Mouse (Mus musculus) lung, postnatal 25 days (tissue): ENCODE results near the gene Fndc5.
A peak's percentile ranks its signal among the peaks of the same experiment; 100 is the strongest.

Source experiments
- DNase-seq: peaks from one replicate; pipeline ENCODE4 v3.0.0; 2022; ENCODE audit warnings: low spot score

Gene Fndc5

DNA sequence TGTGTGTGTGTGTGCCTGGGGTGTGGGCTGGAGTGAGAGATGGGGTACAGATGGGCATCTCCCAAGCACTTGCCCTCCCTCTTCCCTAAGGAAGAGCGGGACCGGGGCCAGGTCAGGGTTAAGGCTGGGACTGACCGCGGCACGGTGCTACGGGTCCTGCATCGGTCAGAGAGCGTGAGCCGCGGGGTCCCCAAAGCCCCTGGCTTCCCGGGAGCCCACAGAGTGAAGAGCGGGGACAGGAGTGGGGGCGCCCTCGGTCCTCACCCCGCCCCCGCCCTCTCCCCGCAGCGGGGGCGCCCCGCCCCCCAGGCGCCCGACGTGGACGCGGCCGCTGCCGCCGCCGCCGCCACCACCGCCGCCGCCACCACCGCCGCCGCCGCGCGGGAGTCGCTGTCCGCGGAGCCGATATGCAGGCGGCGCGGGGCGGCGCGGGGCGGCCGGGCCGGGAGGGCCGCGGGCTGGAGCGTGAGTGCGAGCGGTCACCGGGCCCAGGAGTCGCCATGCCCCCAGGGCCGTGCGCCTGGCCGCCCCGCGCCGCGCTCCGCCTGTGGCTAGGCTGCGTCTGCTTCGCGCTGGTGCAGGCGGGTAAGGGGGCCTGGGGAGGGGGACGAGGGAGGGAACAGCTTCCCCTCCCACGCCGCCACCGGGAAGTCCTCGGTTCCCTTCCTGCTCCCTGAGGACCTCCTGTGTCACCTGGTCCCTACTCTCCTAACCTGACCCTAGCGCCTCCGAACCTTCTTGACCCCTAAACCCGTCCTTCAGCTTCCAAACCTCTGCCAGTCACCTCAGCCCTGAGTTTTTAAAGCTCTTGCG, at the start of gene Fndc5:
Gene Fndc5 (plus strand): TSS at position 421 of the 813 bp plus-strand sequence.
- no peak for DNase-seq

DNA sequence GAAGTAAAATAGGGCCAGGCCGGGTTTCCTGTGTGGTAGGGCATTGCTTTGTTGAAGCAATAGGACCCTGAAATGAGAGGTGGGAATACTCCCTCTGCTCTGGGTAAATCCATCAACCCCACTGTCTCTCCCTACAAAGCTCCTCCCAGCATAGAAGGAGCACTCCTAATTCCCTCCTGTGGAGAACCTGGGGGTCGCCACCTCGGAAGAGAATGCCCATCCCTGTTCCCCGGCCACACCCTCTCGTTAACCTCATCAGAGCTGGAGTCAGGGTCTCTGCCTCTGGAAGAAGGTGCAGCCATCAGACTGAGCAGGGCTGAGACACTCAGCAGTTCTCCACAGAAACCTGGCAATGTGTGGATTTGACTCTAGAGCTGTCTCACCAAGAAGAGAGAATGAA, 48.9 kb upstream of the Fndc5 start:
- no peak for DNase-seq

DNA sequence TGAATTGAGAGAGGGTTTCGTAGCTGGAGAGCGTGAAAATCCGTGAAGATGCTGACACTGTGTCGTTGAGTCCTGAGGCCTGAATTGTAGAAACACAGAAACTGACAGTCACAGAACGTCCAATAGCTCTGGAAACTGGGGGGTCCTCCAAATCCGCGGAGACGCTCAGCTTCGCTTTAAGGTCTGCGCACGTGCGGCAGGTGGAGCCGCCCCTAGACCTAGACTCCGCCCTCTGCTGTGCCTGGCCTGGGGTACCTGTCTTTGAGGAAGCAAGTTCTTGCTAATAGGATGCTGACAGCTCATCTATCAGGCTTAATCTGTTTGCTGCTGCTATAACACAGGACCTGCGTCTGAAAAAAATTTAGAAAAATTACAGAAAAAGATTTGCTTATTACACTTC, 41.5 kb upstream of the Fndc5 start:
- no peak for DNase-seq

DNA sequence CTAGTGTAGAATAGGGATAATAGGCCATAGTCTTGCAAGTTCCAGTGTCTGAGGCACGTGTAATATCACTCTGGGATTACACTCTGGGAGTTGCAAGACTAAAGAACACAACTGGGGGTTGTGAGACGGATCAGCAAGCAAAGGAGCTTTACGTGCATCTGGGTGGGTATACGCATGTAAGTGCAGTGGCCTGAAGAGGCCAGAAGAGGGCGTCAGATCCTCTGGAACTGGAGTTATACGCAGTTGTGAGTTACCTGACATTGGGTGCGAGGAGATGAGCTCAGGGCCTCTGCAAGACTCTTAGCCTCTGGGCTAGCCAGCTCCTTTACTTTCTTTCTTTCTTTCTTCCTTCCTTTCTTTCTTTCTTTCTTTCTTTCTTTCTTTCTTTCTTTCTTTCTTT, 39.8 kb upstream of the Fndc5 start:
- no peak for DNase-seq

DNA sequence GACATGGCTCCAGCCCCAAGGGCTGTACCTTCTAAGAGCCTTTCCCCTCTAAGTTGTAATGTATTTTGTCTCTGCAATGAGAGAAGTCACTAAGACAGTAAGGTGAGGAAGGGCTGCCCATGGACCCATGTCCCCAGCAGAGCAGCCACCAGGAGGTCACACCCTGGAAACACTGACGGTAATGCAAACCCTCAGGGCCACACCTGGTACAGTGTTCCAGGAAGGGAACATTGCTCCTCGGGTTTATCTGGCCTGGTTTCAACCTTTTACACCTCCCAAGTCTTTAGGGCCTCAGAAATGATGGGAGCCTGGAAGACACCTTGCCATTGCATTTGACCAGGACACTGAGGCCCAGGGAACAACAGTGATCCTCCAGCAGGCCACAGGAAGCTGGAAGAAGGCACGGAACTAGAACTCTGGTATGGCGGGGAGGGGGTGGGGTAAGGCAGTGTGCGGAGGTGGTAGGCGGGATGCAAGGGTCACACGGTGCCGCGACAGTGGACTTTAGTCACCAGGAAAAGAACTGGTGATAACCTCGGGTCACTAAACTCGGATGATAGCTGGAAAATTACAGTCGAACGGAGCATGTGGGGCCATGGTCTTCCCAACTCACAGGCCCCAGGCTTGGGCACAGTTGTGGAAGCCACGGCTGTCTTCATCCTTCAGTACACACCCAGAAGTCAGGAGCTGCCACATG, 34.5 kb upstream of the Fndc5 start:
- no peak for DNase-seq

DNA sequence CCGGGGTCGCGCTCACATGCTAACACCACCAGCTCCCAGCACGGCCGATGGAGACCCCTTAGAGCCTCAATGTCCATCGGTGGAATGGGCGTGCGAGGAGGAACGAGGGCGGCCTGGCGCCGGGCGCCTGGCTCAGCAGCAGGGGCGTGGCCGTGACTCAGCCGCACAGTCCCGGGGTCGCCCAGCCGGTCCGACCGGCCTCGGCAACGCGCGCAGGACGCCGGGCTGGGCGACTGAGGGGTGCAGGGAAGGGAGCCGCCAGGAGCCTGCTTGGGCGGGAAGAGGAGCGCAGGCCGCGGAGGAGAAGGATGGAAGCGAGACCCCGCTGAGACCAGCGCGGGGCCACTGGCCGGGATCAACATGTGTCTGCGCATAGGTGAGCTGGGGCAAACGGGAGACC, 31.4 kb upstream of the Fndc5 start, which contains the start of gene Tmem54:
Gene Tmem54 (plus strand): TSS at position 193 of the 400 bp plus-strand sequence.
- peak; percentile 44 for DNase-seq

DNA sequence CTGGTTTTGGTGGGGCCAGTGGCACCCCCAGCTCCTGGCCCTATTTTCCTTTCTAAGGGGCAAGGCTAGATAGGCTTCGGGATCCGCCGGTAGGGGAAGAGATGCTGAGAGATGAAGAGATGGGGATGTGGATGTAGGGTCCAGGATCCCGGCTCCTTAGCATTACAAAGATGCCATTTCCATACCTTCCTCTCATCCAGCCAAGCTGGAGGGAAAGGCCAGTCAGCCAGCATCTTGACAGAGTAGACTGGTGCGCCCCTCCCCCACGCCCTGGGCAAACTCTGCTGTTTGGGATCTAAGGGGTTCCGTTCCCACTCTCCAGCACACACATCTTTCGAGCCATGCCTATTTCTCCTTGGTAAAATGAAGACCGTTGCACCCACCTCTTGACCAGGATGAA, 30.7 kb upstream of the Fndc5 start:
- no peak for DNase-seq

DNA sequence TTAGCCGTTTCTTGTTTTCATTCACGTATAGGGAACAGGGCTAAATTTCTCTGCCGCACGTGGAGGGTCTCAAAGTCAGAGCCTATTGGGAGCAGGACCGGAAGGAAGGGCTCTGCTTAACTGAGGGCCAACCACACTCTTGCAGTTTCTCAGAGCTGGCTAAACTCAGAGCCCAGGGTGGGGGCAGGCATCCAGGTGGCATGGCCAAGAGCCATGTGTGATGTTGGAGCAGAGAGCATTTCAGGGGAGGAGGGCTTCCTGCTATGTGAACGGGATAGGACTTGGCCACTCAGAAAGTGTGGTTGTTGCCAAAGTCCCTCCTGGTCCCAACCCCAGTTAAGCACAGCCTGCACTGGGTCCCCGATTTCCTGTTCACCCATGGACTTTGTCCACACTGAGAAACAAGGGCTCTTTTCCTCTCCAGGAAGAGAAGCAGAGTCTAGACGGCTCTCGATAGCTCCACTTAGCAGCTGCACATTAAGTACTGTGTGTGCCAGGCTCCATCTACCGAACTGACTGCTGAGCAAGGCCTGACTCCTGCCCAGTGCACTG, 29.4 kb upstream of the Fndc5 start:
- DNase-seq = no peak

DNA sequence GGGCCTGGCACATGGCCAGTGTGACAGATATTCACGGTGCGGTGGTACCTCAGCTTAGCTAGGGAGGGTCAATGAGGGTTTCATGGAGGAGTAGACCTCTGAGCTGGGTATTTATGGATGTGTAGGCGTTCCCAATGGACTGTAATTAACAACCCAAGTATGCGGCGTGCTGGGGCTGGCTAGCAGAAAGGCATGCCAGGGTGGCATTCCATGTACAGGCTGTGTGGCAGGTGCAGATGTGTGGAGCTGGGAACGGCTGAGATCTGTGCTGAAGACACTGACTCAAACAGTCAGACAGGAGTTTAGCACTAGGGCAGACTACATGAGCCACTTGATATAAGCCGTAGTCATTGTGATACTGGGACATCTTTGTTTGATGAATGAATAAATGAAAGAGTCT, 28.2 kb upstream of the Fndc5 start:
- no peak for DNase-seq

DNA sequence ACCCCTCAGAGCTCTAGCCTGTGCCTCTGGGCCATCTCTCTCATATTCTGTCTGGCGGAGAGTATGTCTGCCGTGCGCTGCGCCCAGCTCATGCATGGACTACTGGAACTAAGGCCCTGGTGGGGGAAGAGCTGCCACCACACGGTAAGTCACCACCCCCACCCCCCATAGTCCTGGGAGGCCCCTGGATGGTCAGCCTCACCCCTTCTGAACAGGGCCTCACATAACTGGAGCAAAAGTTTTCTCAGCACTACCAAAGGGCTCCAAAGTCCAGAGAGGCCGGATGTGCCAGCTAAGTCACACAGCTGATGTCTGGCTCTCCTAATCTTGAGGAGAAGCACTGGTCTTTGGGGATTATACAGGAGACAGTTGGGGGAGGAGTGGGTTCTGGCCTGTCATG, 26.0 kb upstream of the Fndc5 start:
- DNase-seq = no peak

DNA sequence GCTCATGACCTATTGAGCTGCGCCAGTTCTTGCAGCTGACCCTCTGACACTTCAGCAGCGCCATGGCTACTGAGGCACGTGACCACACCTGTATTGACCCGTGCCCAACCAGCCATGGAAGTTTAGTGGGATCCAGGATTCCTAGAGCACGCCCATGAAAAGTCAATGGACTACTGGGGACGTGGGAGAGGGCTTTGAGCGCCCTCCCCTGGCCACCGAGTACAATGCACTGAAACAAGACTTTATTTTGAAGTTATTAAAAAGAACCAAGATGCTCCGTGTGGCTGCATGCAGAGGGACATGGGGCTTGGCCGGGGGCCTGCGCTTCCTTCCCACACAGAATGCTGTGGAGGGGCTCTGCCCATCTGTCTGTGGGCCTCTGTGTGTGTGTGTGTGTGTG, 25.4 kb upstream of the Fndc5 start:
- no peak for DNase-seq

DNA sequence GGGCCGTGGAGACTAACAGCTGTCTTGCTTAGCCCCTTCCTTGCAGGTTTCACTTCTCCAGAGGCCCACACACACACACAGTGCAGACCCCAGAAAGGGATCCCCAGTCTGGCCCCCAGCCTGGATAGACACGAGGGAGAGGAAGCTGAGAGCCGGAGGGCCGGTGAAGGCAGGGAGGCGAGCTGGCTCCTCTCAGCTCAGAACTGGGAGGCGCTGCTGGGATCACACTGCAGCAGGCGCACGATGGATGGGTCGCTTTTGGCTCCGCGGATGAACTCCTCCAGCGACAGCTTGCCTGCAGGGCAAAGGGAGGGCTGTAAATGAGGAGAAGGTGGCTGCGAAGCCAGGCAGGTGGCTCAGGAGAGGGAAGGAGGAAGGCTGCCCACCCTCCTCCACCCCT, 24.6 kb upstream of the Fndc5 start:
- no peak for DNase-seq

DNA sequence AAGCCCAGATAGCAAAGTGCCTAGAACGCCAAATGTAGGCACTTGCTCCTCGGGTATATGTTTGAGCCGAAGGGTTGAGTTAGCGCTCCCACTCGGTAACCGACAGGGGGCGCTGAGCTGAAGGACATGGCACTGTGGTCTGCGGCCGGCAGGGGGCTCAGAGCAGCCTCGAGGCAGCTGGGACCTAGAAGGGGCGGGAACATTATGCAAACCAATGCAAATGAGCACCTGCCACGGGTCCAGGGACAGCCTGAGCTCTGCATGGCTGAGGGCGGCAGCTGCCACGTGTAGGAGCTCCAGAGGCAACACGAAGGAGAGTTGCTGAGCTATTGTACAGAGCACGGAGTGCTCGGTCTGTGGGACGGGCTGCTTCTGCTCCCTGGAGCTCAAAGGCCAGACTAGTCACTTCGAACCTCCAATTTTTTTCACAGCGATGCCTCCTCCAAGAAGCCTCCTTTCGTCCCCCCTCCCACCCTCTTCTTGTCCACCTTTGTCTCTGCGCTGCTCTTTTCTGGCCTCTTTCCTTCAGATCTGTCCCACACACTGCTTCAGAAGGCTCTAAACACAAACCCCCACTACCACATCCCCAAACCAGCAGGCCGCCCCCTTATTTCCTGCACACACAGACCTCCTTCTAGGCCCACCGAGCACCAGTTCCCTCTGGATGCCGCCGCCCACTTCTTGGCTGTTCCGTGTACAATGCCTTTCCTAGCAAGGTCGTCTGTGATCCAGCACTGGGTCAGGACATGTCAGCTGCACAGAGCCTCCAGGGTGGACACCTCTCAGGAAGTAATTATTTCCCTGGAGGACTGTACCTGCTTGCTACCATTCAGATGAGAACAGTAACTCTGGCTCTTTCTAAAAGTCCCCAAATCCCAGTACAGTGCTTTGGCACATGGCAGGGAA, 23.5 kb upstream of the Fndc5 start:
- no peak for DNase-seq

DNA sequence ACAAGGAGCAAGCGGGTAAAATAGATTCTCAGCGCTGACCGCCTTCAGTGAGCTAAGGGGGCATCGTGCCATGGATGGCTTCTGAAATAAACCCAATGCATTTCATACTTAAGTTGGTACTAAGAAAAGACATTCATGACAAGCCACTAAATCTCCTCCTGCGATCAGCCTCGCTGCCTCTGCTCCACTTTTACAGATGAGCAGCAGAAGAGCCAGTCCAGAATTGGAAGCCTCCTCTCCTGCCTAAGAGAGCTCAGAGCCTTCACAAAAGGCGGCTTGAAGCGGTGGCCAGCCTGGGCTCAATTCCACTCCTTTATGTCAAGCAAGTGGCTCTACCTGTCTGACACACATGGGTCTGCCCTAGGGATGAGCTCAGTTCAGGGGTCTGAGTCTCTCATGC, 20.1 kb upstream of the Fndc5 start:
- no peak for DNase-seq

DNA sequence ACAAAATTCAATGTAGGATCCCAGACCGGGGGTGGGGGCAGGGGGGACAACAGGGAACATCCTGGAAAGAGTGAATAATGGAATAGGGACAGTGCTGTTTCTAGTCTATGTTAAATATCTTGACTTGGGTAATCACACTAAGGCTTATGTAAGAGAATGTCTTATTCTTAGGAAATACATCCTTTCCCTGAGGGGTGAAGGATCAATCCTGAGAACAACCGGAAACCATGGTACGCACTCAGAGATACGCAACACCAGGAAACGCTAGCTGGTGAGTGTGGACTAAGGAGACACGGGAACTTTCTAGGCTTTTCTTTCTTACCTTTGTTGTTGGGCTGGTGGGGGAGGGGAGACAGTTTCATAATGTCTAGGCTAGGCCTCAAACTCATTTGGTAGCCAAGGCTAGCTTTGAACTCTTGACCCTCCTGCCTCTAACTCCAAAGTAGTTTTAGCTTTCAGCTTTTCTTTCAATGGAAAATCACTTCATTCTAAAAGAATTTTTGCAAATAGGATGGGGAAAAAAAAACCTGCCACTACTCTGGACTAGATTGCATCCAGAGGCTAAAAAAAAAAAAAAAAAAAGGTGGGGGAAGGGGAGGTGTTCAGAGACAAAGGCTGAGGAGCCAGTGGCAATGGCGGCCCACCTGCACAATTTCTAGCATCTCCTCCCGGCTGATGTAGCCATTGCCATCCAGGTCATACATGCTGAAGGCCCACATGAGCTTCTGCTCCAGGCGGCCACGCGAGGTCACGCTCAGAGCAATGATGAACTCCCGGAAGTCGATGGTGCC, 18.9 kb upstream of the Fndc5 start:
- DNase-seq = no peak

DNA sequence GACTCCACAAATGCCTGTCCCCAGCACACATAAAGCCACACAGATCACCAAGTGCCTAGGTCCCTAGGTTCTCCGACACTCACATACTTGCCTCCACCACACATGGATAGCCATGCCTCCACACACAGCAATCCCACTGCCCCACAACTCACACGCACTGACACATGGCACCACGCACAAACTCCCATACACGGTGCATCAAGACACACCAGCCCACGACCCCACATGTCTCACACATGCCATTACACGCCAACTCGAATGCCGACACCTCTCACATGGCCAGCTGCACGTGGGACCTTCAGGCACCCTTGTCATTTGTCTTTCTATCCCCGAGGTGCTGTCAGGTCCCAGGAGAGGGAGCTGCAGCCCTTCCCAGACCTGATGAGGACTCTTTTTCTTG, 17.1 kb upstream of the Fndc5 start:
- DNase-seq = no peak

DNA sequence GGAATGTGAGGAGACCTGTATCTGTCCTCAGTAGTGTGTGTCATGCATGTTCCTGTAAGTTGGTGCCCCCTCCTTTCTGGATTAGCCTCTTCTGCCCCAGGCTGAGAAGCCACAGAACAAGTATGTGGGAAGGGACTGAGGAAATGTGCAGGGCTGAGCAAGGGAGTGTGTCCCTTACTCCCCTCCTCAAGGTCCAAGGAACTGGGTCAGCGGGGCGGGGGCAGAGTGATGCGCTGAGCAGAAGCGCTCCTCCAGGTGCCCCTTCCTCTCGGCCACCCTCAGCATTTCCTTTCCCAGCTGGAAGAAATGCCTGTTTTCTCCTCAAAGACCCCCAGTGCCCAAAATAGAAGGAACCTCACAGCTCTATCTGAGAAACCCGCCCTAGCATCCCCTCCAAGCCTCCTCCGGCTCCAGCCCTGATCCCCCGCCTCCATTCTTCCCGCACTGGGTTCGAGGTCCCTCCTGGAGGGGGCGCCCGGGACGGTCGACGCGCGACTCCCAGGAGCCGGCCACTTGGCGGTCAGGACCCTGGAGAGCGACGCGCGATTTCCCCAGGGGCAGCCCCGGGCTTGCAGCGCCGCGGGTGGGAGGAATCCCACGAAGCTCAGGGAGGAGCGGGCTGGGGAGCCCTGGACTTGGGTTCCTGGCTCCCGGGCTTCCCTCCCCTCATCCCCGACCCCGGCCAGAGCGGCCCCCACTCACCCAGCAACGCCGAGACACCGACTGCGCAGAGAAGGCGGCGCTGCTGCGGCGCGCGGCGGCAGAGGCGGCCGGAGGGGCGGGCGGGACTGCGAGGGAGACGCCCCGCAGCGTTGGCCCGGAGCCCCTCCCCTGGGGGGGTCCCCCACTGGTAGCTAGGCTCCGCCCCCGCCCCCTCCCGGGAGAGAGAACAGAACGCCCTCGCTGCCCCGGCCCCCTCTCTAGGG, 16.0 kb upstream of the Fndc5 start:
- peak; percentile 58 for DNase-seq

DNA sequence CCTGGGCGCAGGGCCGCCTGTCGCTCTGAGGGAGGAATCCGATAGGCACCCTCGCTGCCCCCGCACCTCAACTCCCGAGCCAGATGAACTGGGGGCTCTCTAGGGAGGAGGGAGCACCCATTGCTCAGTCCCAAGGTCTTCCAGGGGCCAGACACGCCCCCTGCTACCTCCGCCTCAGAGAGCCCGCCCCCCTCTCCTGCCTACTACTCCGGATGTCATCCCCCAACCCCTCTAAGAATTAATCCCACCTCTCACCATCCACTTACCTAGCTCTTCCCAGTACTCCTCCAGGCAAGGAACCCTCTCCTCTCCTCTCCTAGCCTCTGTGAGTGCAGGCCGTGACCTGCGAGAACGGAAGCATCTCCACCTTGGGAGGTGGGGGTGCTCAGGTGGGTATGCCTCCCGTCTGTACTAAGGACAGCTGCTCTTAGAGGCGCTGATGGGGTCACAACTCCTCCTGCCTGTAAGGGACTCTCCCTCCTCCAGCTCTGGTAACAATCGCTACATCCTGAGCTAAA, 15.2 kb upstream of the Fndc5 start, which contains the start of gene Hpca:
Gene Hpca (minus strand): TSS at position 468 of the 518 bp plus-strand sequence.
- no peak for DNase-seq

DNA sequence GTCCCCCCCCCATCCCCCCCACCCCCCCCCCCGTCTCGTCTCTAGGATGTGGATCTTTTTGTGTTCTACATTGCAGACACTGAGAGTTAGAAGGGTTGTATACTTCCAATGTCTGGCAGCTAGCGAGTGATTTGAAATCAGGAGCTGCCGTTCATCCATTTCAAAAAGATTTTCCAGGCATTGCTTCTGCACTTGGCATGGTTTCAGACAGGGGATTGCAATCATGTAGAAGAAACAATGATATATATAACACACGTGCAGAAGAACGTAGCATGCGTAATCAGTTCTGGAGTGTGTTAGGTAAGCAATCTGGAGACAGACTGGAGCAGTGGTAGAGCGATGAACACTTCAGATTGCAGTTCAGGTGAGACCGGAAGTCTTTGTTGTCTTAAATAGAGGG, 14.7 kb upstream of the Fndc5 start:
- DNase-seq = no peak

DNA sequence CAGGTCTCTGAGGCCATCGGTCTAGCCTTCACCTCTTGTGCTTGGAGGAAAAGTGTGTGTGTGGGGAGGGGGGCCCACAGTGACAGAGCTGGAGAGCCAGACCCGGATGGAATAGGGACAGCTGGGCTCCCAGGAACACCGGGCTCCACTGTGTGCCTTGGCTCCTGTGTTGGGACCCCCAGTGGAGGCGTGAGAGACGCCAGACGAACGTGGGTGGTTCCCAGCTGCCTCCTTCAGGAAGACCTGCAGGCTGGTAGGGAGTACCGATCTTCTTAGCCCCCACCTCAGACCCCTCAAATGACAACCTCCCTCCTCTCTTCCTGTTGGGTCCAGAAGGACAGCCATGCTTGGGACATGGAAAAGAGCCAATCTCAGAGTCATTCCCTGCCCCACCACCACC, 14.1 kb upstream of the Fndc5 start:
- no peak for DNase-seq
